Mouse (Mus musculus): ENCODE measurements around the gene Bcas3. TPM values are rescaled to one million over a fixed set of nuclear protein-coding genes. Genes with fewer than 3 reads are reported as not detected.

Gene Bcas3
- total RNA-seq, 2 experiments from 2014 or later = 40.9 to 45.4 TPM

DNA sequence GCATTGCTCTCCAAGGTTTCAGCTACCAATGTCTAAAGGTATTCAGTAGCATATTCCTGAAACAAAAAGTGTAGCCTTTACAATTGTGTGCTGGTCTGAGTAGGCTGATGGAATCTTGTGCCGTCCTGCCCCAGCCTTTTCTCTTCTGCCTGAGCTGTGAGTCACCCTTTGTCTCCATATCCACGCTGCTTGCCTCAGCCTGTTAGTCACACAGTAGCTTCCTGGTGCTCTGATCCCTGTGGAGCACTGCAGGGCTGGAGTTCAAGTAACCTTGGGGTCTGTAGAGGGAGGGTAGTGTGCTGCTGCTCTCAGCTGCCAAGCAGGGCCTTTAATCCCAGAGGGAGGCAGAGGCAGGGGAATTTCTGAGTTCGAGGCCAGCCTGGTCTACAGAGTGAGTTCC is 14.9 kb downstream of the Bcas3 start:
- DNase-seq (ENCODE audit: low spot score in 2 of 2) = peak; percentile 12 to 25

DNA sequence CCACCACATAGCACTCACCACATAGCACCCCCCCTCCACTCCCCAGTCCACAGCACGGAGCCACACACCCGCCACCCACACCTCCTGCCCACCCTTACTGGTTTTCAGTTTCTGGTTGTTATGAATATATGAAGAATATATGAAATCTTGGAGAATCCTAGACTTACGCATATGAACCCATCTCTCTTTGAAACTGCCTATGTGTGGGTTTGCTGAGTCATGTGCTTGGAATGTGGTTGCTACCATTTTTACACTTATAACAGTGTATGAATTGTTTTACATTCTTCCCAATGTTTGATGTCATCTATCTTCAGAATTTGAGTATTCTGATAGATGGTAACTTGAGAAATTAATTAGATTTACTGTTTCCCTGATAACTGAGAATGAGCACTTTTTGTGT is 26.1 kb downstream of the Bcas3 start:
- no peak for DNase-seq (ENCODE audit: low spot score in 2 of 2)

DNA sequence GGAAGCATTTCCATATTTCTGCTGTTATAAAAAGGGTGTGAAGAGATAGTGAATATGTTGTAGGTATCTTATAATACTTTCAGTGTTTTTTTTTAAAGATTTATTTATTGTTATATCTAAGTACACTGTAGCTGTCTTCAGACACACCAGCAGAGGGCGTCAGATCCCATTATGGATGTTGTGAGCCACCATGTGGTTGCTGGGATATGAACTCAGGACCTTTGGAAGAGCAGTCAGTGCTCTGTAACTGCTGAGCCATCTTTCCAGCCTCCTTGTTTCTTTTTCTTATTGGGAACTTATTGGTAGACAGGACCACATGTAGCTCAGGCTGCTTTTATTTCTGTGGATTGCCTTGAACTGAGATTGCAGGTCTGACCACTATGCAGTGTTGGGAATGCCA is 27.1 kb downstream of the Bcas3 start:
- DNase-seq (ENCODE audit: low spot score in 2 of 2) = no peak

DNA sequence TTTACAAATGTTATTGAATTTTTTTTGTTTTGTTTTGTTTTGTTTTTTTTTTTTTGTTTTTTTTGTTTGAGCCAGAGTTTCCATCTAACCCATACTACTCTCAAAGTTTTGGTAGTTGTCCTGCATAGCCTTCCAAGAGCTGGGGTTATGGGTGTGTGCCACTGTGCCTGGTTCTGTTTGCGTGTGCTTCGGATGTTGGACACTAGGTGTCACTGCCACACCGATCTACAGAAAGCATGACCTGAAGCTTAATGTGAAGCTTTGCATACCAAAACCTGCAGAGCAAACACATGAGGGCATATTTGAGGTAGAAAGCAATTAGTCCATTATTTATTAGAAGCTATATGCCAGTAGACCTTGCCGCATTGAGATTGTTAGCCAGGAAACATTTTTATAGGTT is 29.1 kb downstream of the Bcas3 start:
- DNase-seq (ENCODE audit: low spot score in 2 of 2) = peak; percentile 59 to 65

DNA sequence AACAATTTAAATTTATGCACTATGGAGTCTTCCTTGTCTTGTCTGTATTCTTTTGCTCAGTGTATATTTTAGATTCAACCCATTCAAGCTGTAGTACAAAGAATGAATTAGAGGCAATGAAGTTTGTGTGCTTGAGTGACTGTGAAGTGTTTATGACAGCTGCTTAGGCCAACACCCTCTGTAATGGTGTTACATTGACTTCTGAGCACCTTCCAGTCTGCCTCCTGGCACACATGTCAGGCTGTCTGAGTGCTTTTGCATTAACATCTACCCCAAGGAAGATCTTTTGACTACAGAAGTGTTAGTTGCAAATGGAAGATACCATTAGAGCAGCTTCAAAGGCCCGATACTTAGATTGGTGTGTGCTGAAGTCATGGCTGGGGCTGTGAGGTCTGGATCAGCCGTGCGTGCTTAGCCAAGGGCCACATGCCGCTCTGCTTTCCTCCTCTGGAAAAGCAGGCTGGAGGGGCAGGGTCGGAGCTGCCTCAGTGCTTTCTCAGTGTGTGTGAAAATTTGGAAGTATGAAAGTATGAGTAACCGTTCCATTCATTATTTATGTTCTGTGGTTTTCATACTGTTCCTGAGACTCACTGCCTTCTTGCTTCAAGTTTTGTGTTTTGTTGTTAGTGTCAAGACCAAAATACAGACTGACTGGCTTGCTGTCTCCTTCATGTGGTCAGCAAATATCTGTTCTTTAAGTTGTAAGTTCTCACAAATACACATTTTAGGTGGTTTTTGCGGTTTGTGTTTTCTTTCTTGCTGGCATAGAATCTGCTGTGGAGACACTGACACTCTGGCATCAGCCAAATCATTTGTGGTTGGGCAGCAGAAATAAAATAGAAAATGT is 31.2 kb downstream of the Bcas3 start:
- DNase-seq (ENCODE audit: low spot score in 2 of 2) = no peak

DNA sequence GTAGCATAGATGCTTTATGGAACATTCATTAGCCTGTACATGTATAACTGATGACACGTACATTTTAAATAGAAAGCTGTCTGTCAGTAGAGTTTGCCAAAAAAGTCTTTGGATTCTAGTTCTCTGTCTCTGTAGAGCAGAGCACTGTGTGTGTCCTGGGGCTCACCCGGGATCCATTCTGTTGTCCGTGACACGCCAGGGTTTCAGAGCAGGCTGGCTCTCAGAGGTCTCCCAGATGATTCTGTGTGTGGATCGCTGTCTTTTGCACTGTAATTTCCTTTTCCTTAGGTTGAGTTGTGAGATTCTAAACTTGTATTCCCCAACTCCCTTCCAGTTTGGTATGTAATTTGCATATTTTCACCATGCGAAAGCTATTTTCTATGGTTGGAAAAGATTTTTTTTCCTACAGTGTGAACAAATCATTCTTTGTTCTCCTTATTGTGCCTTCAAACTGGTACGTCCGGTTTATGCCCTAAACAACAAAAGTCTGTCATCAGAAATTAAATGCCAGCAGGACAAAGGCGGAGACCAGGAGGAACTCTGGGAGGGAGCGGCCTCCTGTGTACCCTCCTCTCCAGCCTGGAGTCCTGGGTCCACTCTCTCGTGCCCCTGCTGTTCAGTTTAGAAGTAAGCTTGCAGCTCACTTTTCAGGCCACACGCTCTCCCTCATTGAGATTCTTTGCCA is 39.4 kb downstream of the Bcas3 start:
- no peak for DNase-seq (ENCODE audit: low spot score in 2 of 2)

DNA sequence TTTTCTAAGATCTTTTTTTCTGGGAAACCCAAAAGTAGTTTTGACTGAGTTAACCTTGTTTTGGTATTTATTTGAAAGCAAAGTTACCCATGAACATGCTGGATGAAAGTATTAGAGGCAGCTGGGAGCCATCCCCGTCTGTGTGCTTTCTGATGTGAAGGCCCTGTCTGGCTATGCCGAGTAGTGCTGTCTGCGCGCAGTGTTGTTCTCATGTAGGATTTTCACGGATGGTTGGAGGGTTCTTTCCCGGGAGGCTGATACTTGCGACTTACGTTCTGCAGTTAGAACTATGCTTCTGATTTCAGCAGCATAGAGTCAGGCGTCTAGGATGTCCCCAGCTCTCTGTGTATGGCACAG is 39.9 kb downstream of the Bcas3 start:
- DNase-seq (ENCODE audit: low spot score in 2 of 2) = no peak

DNA sequence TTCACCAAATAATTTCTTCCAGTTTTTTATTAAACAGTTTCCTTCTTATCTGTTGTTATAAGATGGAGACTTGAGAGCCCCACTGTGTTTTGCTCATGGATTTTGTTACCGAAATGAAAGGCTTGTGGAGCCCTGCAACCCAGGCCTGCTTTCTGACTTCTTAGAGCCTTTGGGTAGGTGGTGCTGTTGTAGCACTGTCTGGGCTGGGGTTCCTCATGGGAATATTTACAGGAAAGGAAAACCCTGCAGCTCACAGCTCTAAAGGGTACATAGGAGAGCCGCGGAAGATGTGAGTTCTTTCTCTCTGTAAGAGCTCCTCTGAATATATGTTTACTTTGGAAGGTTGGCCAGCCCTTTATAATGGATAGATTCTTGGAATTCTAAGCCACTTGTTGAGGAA is 41.0 kb downstream of the Bcas3 start:
- no peak for DNase-seq (ENCODE audit: low spot score in 2 of 2)

DNA sequence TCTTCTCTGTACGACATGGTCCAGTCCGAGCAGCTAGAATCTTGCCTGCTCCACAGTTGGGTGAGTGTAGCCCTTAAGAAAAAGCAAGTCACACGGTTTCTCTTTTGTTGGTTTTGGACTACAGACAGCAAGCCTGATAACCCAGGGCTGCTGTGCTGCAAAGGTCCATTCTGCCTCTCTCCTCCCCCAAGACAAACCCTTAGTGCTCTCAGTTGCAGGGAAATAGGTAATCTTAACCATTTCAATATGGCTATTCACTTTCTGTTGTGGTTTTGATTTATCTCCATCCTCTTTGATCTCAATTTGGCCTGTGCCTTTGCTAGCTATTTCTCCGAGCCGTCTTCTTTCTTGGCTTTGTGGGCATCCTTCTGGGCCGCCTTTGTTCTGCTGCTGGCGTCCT is 42.4 kb downstream of the Bcas3 start:
- no peak for DNase-seq (ENCODE audit: low spot score in 2 of 2)

DNA sequence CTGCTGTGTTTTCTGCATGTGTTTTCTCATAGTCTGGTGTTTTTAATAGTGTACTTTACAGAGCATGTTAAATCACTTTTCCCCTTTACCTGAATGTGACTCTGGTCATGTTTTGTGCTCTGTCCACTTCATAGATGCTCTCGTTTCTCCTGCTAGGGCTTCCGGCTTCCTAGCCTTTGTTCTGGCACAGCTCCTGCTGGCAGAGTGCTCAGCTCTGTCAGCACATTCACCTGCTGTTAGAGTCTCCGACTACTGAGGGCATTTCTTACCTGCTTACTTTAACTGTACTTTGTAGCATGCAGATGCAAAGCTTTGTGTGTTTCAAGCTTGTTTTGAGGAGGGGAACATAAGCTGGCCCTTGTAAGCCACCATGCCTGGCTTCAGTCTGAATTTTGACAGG is 53.6 kb downstream of the Bcas3 start:
- no peak for DNase-seq (ENCODE audit: low spot score in 2 of 2)

DNA sequence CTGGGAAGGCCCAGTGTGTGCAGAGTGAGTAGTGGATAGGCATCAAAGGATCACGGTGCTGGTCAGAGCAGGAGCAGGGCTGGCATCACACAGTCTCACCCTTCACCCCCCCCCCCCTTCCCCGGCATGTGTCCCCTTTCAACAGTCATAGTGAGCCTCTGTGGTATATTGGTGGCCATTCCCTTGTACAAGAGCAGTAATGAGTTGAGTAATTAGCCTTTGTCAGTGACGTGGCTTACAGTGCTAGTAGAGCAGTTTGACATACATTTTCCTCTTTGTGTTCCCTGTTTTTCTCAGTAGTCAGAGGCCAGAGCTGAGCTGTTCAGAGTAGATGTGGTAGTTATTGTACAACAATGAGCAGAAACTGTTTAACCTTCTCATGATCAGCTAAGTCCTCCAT is 54.7 kb downstream of the Bcas3 start:
- DNase-seq (ENCODE audit: low spot score in 2 of 2) = no peak

DNA sequence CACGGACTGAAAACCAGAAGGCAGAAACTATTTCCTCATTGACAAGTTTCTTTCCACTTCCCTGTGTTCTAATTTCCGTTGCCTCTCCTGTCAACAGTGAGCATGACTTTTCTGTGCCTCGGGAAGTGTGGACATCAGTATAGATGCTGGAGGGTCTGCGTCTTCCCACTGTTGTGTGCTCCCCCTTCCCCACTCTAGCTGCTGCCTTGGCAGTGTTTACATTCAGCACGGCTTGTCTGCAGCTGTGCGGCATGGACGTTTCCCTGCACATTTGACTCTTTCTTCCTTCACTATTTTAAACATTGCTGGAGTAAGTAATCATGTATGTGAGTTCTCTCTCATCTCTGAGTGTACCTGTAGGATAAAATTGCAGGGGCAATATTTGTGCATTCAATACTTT is 59.4 kb downstream of the Bcas3 start:
- DNase-seq (ENCODE audit: low spot score in 2 of 2) = no peak

DNA sequence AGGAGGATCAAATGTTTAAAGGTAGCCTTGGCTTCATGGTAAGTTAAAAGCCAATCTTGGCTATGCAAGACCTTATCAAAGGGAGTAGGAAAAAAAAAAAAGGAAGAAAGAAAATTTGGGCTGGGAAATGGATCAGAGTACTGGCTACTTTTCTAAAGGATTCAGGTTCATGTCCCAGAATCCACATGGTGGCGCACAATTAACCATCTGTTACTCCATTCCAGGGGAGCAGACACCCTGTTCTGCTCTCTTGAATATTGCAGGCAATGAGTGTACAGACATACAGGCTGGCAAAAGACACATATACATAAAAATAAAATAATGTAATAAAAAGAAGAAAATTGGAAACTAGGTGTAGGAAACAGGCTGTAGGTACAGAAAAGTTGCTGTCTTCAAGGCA is 61.5 kb downstream of the Bcas3 start:
- no peak for DNase-seq (ENCODE audit: low spot score in 2 of 2)

DNA sequence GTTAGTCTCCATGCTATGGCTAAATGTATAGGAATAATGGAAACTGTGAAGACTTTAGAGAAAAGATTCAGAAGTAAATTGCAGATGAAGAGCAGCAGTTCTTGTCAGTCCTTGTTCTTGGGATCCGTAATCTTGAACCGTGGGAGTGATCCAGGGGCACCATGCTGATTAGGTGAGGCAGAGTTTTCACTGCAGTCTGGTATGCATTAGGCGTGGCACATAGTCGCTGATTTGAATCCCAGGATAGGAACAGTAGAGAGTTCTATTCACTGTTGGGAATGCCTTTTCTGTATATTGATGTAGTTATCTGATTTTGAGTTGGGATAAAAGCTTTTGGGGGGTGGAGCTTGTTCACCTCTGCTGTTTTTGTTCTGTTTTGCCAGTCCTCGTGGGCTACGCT is 74.4 kb downstream of the Bcas3 start:
- no peak for DNase-seq (ENCODE audit: low spot score in 2 of 2)

DNA sequence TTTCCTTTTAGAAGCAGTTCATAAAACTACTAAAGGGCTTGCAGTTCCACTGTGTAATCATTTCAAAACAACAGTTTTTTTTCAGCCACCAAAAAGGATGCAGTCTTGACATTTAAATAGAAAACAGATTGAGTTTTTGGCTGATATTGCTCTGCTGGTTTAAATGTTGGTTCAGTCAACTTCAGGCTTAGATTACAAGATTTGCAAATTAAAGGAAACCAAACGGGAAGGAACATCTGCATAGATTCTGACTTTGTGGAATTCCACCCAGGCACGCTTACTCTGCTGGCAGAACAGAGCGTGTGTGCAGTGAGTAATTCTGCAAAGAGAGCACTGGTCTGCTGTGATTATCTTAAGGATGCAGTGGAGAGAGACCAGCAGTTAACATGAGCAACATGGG is 75.3 kb downstream of the Bcas3 start:
- DNase-seq (ENCODE audit: low spot score in 2 of 2) = no peak

DNA sequence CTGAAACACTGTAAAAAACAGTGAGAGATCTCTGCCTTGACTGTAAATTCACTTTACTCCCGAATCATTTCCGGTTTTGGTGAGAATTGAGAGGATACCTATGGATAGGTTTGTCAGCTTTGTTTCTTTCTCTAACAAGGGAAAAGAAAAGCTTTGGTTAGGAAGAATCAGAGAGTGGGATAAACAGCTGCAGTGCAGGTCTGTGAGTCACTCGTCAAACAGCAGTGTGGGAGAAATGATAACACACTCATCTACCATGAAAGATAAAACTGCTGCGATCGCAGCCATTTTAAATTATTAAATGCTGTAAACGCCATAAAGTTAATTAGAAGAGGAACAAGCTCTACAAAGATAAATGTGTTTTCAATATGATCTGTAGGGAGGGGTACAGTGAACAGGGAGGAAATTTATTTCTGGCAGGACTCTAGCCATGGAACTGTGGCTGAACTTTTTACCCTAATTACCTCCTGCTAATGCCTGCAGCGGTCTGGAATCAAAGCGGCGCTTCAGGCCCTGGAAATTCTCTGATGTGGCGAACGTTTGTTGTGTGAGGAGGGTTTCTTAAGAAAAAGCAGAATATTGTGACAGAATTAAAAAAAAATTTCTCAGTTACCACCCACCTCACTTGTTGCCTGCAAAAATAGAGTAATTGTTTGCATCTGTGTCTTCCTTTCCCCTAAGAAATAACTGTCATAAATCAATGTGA is 77.9 kb downstream of the Bcas3 start:
- no peak for DNase-seq (ENCODE audit: low spot score in 2 of 2)

DNA sequence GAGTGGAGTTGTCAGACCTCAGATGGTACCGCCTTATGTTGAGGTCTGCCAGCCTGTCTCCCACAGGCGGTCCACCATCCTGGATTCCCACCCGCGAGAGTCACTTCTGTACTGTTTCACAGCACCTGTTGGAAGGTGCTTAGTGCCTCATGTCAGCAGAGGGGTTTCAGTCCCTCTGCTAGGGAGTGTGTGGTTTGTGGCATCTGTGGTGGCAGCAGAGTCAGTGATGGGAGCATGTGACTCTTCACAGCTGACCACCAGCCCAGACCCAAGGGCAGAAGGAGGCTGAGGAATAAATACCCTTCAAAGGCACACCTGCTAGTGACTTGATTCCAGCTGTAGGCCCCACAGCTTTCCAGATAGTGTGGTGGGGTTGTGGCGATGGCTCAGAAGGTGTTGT is 94.4 kb downstream of the Bcas3 start:
- no peak for DNase-seq (ENCODE audit: low spot score in 2 of 2)

DNA sequence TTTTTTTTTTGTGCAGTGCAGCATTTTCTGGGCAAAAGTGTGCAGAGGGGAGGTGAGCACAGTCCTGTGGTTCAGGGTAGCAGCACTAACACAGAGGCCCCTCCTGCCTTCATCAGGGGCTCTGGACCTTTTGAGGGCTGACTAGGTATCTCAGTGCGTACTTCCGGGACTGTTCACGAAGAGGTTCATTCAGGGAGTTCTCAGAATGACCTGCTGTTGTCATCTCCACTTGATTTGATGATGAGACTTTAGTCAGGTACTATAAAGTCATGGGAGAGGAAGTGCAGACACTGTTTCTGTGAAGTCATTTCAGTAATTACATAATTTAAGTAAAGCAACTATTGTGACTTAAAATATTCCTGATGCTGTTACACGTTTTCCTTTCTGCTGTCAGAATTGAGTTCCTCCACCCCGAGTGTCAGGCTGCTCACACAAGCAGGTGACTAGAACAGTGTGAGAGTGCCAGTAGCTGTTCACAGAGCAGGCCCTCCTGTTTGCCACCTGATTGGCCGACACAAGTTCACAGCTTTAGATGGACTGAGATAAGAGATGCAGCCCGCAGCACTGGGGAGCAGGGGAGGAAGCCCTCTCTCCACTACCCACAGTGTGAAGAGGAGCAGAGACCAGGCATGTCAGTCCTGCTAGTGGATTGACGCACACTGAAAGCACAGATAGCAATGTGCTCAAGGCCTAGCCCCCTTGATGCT is 100.8 kb downstream of the Bcas3 start:
- no peak for DNase-seq (ENCODE audit: low spot score in 2 of 2)

DNA sequence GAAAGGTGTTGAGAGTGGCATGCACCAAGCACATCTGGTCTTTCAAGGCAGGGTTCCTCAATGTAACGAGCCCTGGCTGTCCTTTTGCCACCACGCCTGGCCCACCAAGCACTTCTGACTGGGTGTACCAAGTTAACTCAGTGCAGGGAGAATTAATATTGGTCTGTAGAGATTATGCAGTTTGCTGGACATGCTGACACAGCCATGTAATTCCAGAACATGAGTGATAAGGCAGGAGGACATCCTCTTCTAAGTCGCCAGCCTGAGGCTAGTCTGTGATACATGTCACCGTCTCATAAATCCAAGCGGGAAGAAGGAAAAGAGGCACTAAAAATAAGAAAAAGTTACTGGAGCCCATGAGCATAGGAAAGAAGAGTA is 101.3 kb downstream of the Bcas3 start:
- no peak for DNase-seq (ENCODE audit: low spot score in 2 of 2)

DNA sequence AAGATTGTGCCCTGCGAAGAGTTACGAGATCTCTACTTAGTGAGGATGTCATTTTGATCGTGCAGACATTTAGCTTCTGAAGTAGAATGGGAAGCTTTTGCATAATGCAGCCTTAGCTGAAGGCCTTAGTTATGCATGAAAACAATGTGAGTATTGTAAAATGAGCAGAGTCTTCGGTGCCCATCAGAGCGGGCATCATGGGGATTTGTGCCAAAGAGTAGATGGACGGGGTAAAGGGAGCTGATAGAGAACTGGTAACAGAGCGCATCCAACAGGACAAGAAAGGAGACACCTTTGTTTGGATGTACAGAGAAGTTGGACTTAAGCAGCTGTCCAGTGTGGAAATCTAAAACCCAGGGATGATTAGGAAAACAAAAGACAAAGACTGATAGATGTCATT is 108.6 kb downstream of the Bcas3 start:
- DNase-seq (ENCODE audit: low spot score in 2 of 2) = no peak

DNA sequence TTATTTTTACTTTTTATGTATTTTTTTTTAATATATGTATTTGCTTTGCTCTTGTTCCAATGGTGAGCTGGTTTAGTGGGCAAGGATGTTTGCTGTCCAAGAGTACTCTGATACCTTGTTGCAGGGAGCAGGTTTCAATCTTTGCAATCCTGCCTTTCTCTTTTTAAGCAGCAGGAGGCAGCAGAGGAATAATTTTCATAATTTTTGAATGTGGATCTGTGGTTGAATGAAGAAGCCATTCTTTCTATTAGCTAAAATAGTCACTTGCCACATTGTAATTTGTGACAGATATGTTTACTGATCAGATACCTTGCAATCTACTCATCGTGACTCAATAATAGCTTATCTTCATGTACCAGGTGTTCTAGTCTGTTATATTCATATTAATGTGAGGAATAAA is 116.6 kb downstream of the Bcas3 start:
- peak; percentile 36 for DNase-seq (ENCODE audit: low spot score in 2 of 2)

DNA sequence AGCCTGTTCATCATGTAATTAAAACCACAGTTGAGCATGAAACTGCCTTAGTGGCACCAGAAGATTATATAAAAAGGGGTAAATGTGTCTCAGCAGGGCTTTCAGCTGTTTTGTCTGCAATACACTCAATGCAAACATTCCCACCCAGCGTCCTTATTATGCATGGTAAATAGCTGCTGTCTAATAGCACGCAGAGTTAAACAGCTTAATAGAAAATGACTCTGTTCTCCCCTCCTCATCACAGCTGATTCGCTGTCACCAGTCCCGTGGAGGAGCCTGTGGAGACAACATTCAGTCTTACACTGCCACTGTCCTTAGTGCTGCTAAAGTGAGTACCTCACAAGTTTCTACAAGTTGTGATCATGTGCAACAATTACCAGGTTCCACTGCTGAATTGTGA is 117.5 kb downstream of the Bcas3 start:
- DNase-seq (ENCODE audit: low spot score in 2 of 2) = no peak
